Mouse (Mus musculus) bone marrow macrophage, adult 2 months (primary cell): ENCODE results near the gene Armc8. TPM values are rescaled to one million over a fixed set of nuclear protein-coding genes. Genes with fewer than 3 reads are reported as not detected.

Experiments used
- H3K27ac ChIP-seq: 2 replicates; pipeline ENCODE4 v1.5.1; 2012; ENCODE audit warnings: low read depth, low read length; ENCODE audit not compliant: insufficient read depth
- H3K4me1 ChIP-seq: 2 replicates; pipeline ENCODE4 v1.6.1; 2012; ENCODE audit warnings: low read length; ENCODE audit not compliant: control insufficient read depth, insufficient read depth
- H3K4me3 ChIP-seq: 2 replicates; pipeline ENCODE4 v1.5.1; 2012; ENCODE audit warnings: mild to moderate bottlenecking, low read length, moderate library complexity; ENCODE audit not compliant: insufficient read depth
- CTCF ChIP-seq: IDR thresholded peaks from 2 replicates; pipeline ENCODE4 v1.5.1; 2012; ENCODE audit warnings: low read depth, mild to moderate bottlenecking, low read length, moderate library complexity
- POLR2A ChIP-seq: IDR thresholded peaks from 2 replicates; pipeline ENCODE4 v1.6.1; 2012; ENCODE audit warnings: mild to moderate bottlenecking, low read depth, low read length, borderline replicate concordance
- polyA plus RNA-seq: library from polyadenylated mRNA; stranded (reverse); fragments of >200 nt; gene quantifications from 2 replicates; pipeline ENCODE4 v1.2.4, GENCODE M21; 2012; ENCODE audit not compliant: missing spikeins, insufficient read depth, insufficient read length

Armc8 gene
- polyA plus RNA-seq, 1 experiment: 17.4 TPM

GRCm38 (mm10) chr9:99449886-99450647 lies 118.6 kb downstream of the Armc8 start:
- TF ChIP-seq CTCF (no peak), POLR2A (no peak)
- Histone ChIP-seq H3K27ac (no peak overlapping the region), H3K4me1 (no peaks in the 10 kb centered on the region), H3K4me3 (no peak overlapping the region)

- Histone ChIP-seq H3K27ac (no peak overlapping the region), H3K4me1 (no peaks in the 10 kb centered on the region), H3K4me3 (no peak overlapping the region)
- TF ChIP-seq POLR2A (no peak), CTCF (no peak)
Observed at GRCm38 (mm10) chr9:99447323-99447722, 121.4 kb downstream of the Armc8 start.

DNA sequence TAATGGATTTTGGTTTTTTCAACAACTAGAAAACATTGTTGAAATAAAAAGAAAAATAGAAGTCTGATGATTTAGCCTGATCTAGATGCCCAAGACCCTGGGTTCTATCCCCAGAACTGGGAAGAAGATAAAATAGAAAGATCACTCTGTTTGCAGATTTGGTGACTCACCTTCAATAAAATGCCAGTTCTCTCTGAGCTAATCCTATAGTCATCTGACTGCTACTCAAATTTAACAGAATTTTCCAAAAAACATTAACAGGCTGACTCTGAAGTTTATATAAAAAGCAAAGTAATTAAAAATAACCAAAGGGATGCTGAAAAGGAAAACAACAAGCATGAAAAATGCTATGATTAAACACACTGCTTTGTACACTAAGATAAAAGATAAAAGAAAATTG lies 122.4 kb downstream of the Armc8 start:
- TF ChIP-seq POLR2A (no peak), CTCF (no peak)
- no peak overlapping the region for H3K4me3 ChIP-seq
- no peaks in the 10 kb centered on the region for H3K4me1 ChIP-seq
- no peak overlapping the region for H3K27ac ChIP-seq

GRCm38 (mm10) chr9:99444590-99445178 lies 124.0 kb downstream of the Armc8 start:
- TF ChIP-seq CTCF (peak; percentile 41; the same call in 1 of the 2 replicates), POLR2A (no peak)
- Histone ChIP-seq H3K27ac (no peak overlapping the region), H3K4me3 (no peak overlapping the region), H3K4me1 (no peaks in the 10 kb centered on the region)

GRCm38 (mm10) chr9:99441647-99442433 lies 126.9 kb downstream of the Armc8 start:
- TF ChIP-seq POLR2A: no peak
- no peak for TF ChIP-seq CTCF
- Histone ChIP-seq H3K4me3 (no peak overlapping the region), H3K27ac (no peak overlapping the region), H3K4me1 (no peaks in the 10 kb centered on the region)

DNA sequence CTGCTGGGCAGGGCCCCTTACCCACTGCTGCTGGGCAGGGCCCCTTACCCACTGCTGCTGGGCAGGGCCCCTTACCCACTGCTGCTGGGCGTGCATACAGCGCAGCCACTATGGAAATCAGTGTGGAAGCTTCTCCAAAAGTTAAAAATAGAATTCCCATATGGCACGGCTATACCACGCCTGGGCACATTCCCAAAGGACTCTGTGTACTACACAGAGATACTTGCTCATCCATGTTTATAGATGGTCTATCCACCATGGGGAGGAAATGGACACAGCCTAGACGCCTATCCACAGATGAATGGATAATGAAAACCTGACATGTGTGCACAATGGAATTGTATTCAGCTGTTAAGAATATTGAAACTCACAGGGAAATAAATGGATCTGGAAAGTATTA lies 127.8 kb downstream of the Armc8 start:
- no peak overlapping the region for H3K27ac ChIP-seq
- no peaks in the 10 kb centered on the region for H3K4me1 ChIP-seq
- no peak for TF ChIP-seq POLR2A
- TF ChIP-seq CTCF: no peak
- H3K4me3 ChIP-seq: no peak overlapping the region

- TF ChIP-seq POLR2A (no peak), CTCF (no peak)
- no peak overlapping the region for H3K4me3 ChIP-seq
Observed at GRCm38 (mm10) chr9:99439064-99439463, 129.6 kb downstream of the Armc8 start.

GRCm38 (mm10) chr9:99437781-99438565 lies 130.7 kb downstream of the Armc8 start:
- no peak overlapping the region for H3K4me3 ChIP-seq
- TF ChIP-seq POLR2A: no peak
- TF ChIP-seq CTCF: no peak

More at GRCm38 (mm10) chr9:99439064-99439463, 129.6 kb downstream of the Armc8 start:
- Histone ChIP-seq H3K27ac (no peak overlapping the region), H3K4me1 (no peaks in the 10 kb centered on the region)

DNA sequence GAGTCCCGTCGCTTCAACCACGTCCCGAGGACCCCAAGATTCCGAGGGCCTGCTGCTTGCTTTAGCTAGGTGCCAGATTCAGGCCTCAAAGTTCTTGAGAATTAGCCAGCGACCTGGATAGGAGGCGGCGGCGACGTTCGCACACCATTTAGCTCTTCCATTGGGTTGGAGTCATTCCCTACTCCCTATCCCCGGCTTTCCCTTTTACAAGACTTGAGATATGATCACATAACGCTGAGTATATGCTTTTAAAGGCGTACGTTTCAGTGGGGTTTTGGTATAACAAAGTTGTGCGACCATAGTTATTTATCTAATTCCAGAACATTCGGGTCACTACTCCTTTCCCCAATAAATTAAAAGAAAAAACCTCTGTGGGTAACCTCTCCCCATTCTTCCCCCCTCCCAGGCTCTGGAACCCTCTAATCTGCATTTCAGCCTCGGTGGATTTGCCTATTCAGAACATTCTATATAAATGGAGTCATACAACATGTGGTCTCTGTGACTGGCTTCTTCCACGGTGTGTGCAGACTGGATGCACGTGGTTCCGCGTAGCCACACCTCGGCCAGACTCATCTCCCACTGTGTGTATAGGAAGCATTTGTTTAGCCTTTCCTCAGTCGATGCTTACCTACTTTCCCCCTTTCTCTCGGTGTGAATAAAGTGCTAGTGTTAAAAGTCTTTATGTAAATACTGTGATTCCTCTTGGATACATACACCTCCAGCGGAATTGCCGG lies 131.5 kb downstream of the Armc8 start, which contains the start of gene Mras:
Gene Mras, minus strand, starts transcription at position 351 of the 734 bp plus-strand sequence.
- TF ChIP-seq CTCF (no peak), POLR2A (no peak)
- no peak within 1 kb of the TSS for H3K27ac ChIP-seq

More at GRCm38 (mm10) chr9:99437781-99438565, 130.7 kb downstream of the Armc8 start:
- H3K4me1 ChIP-seq: no peaks in the 10 kb centered on the region
- no peak overlapping the region for H3K27ac ChIP-seq

More for the DNA sequence above, 131.5 kb downstream of the Armc8 start, which contains the start of gene Mras:
- Histone ChIP-seq H3K4me3 (peak within 1 kb of the TSS; percentile 80), H3K4me1 (no peaks in the 10 kb centered on the region)
